Mouse (Mus musculus): Measurements from ENCODE around the gene Kctd20. TPM values are rescaled to one million over a fixed set of nuclear protein-coding genes. Genes with fewer than 3 reads are reported as not detected.

Kctd20 gene
- polyA plus RNA-seq, 2 experiments from 2014 or later, result 32.0 to 47.5 TPM

Other genes with a start within 250 kb of the Kctd20 start
- gene AC170998.1, start 225.9 kb upstream of the Kctd20 start, polyA plus RNA-seq (2017; shearing (Covaris generic)), result 1 to 10 TPM; 4.1 to 7.7 TPM
- gene Mapk13, start 182.7 kb upstream of the Kctd20 start, polyA plus RNA-seq (2017; shearing (Covaris generic)), result not detected
- 1 to 10 TPM; 2.4 to 5.5 TPM for gene Brpf3, start 150.9 kb upstream of the Kctd20 start, polyA plus RNA-seq (2017; shearing (Covaris generic))
- not detected for gene Pnpla1, start 93.5 kb upstream of the Kctd20 start, polyA plus RNA-seq (2017; shearing (Covaris generic))
- gene 4930539E08Rik, start 36.6 kb upstream of the Kctd20 start, polyA plus RNA-seq (2017; shearing (Covaris generic)), result 1 to 10 TPM; 1.5 to 1.6 TPM
- under 1 TPM in 1 of 2 experiments, not detected in 1; 0.77 TPM for gene Pxt1, start 8.1 kb upstream of the Kctd20 start, polyA plus RNA-seq (2017; shearing (Covaris generic))
- gene Stk38, start 56.0 kb downstream of the Kctd20 start, polyA plus RNA-seq (2017; shearing (Covaris generic)), result 100 to 1,000 TPM; 196 to 222 TPM
- 100 to 1,000 TPM; 265 to 364 TPM for gene Srsf3, start 80.7 kb downstream of the Kctd20 start, polyA plus RNA-seq (2017; shearing (Covaris generic))
- 10 to 100 TPM in 1 of 2 experiments, 1 to 10 TPM in 1; 7.5 to 12.1 TPM for gene Cdkn1a, start 139.0 kb downstream of the Kctd20 start, polyA plus RNA-seq (2017; shearing (Covaris generic))
- not detected for gene Rab44, start 162.2 kb downstream of the Kctd20 start, polyA plus RNA-seq (2017; shearing (Covaris generic))